Mouse (Mus musculus) thymus, adult 2 months (tissue): ENCODE results near the gene Nr5a2.

ENCODE experiments used
- CTCF ChIP-seq: fragments of 200-500 bp; IDR thresholded peaks from 2 replicates; pipeline ENCODE4 v1.5.1; 2012; ENCODE audit warnings: mild to moderate bottlenecking, control low read depth, low read length, moderate library complexity, borderline replicate concordance; ENCODE audit not compliant: control insufficient read depth, poor library complexity, insufficient read depth; ENCODE audit errors: extremely low read depth
- POLR2A ChIP-seq: fragments of 200-500 bp; IDR thresholded peaks from 2 replicates; pipeline ENCODE4 v1.6.1; 2012; ENCODE audit warnings: mild to moderate bottlenecking, low read length, control low read depth, moderate library complexity; ENCODE audit not compliant: control insufficient read depth, poor library complexity, insufficient read depth; ENCODE audit errors: extremely low read depth

GRCm38 (mm10) chr1:136823897-136824296, 136.4 kb downstream of the Nr5a2 start:
- TF ChIP-seq CTCF (no peak), POLR2A (no peak)
